Mouse (Mus musculus) retina, postnatal 7 days (tissue): ENCODE data around the gene Ceacam9.
"Not testable (repeated sequence)": the region's sequence is repeated elsewhere in the genome, so short reads cannot be mapped to it uniquely, and the experiment has no call there.

Experiments
- DNase-seq: peaks from one replicate; pipeline ENCODE4 v3.0.0-alpha.2; 2012; ENCODE audit warnings: low read depth, low spot score

The Ceacam9 gene

GRCm38 (mm10) chr7:16721629-16722028, at the start of gene Ceacam9:
Ceacam9 (plus strand) TSS chr7:16721929.
- DNase-seq, result no peak

- DNase-seq, result no peak
Measured at GRCm38 (mm10) chr7:16673823-16674222, 47.9 kb upstream of the Ceacam9 start.

GRCm38 (mm10) chr7:16674699-16675098, 47.0 kb upstream of the Ceacam9 start:
- not testable (repeated sequence) for DNase-seq

GRCm38 (mm10) chr7:16675605-16676004, 46.1 kb upstream of the Ceacam9 start, which contains the start of gene Ceacam15:
Ceacam15 (minus strand) TSS chr7:16675705.
- no peak for DNase-seq

- not testable (repeated sequence) for DNase-seq
Measured at GRCm38 (mm10) chr7:16680194-16680593, 41.5 kb upstream of the Ceacam9 start.

- DNase-seq, result no peak
Measured at GRCm38 (mm10) chr7:16689196-16689595, 32.5 kb upstream of the Ceacam9 start.

GRCm38 (mm10) chr7:16695025-16695424, 26.7 kb upstream of the Ceacam9 start:
- DNase-seq, result no peak

- no peak for DNase-seq
Measured at GRCm38 (mm10) chr7:16699042-16699441, 22.7 kb upstream of the Ceacam9 start.

- DNase-seq, result no peak
Measured at GRCm38 (mm10) chr7:16700583-16700982, 21.1 kb upstream of the Ceacam9 start.

GRCm38 (mm10) chr7:16706385-16706784, 15.3 kb upstream of the Ceacam9 start:
- DNase-seq, result no peak

GRCm38 (mm10) chr7:16708244-16708643, 13.5 kb upstream of the Ceacam9 start:
- DNase-seq, result no peak

- no peak for DNase-seq
Measured at GRCm38 (mm10) chr7:16710604-16711003, 11.1 kb upstream of the Ceacam9 start.

GRCm38 (mm10) chr7:16712633-16713415, 8.9 kb upstream of the Ceacam9 start:
- DNase-seq, result no peak

GRCm38 (mm10) chr7:16716456-16717152, 5.1 kb upstream of the Ceacam9 start:
- DNase-seq, result not testable (repeated sequence)

- DNase-seq, result not testable (repeated sequence)
Measured at GRCm38 (mm10) chr7:16722490-16722889, 761 bp downstream of the Ceacam9 start.

- peak; percentile 78 for DNase-seq
Measured at GRCm38 (mm10) chr7:16728596-16729348, 7.0 kb downstream of the Ceacam9 start.

- DNase-seq, result not testable (repeated sequence)
Measured at GRCm38 (mm10) chr7:16729563-16729962, 7.8 kb downstream of the Ceacam9 start.

- no peak for DNase-seq
Measured at GRCm38 (mm10) chr7:16730791-16731190, 9.1 kb downstream of the Ceacam9 start.

GRCm38 (mm10) chr7:16731893-16732422, 10.2 kb downstream of the Ceacam9 start:
- no peak for DNase-seq

- DNase-seq, result no peak
Measured at GRCm38 (mm10) chr7:16737606-16738072, 15.9 kb downstream of the Ceacam9 start.

GRCm38 (mm10) chr7:16738073-16738696, 16.5 kb downstream of the Ceacam9 start, which contains the start of gene Ap2s1:
Ap2s1 (plus strand) TSS chr7:16738410.
- DNase-seq, result peak; percentile 96
